Mouse (Mus musculus) forebrain, embryonic 16.5 days (tissue): ENCODE results near the gene Med22. TPM values are rescaled to one million over a fixed set of nuclear protein-coding genes. Genes with fewer than 3 reads are reported as not detected.

Source experiments
- ATAC-seq: fragments of 200-750 bp; cut with Nextera tagmentation; 2 replicates; pipeline ENCODE4 v1.8.0; 2017; ENCODE audit warnings: mild to moderate bottlenecking, moderate library complexity
- H3K27ac ChIP-seq: fragments of 300-500 bp; sonication (generic); 2 replicates; pipeline ENCODE4 v1.5.1; 2014; ENCODE audit warnings: low read length, control low read depth
- H3K27me3 ChIP-seq: fragments of 300-500 bp; sonication (generic); replicated peaks from 2 replicates; pipeline ENCODE4 v1.6.1; 2014; ENCODE audit warnings: low read length; ENCODE audit not compliant: control insufficient read depth, insufficient read depth
- H3K36me3 ChIP-seq: fragments of 300-500 bp; sonication (generic); 2 replicates; pipeline ENCODE4 v1.6.1; 2014; ENCODE audit not compliant: control insufficient read depth, insufficient read depth
- H3K4me1 ChIP-seq: fragments of 300-500 bp; sonication (generic); replicated peaks from 2 replicates; pipeline ENCODE4 v1.6.1; 2014; ENCODE audit warnings: low read length; ENCODE audit not compliant: control insufficient read depth, insufficient read depth
- H3K4me2 ChIP-seq: fragments of 300-500 bp; sonication (generic); 2 replicates; pipeline ENCODE4 v1.6.1; 2014; ENCODE audit warnings: mild to moderate bottlenecking, low read length, control low read depth
- H3K4me3 ChIP-seq: fragments of 300-500 bp; sonication (generic); replicated peaks from 2 replicates; pipeline ENCODE4 v1.5.1; 2014; ENCODE audit warnings: mild to moderate bottlenecking, low read length, control low read depth
- H3K9ac ChIP-seq: fragments of 300-500 bp; sonication (generic); replicated peaks from 2 replicates; pipeline ENCODE4 v1.6.1; 2014; ENCODE audit warnings: low read depth, low read length, control low read depth
- H3K9me3 ChIP-seq: fragments of 300-500 bp; sonication (generic); 2 replicates; pipeline ENCODE4 v1.6.1; 2016; ENCODE audit warnings: low read length; ENCODE audit not compliant: control insufficient read depth
- WGBS: fragments of 180-500 bp; shearing (Covaris S2); extraction: QIAGEN DNeasy Blood & Tissue Kit; methylation state at CpG from one replicate; pipeline ENCODE4 v1.1.7; 2014; 5-methylcytosine and 5-hydroxymethylcytosine counted together
- polyA plus RNA-seq: library from polyadenylated mRNA; unstranded; fragments of >200 nt; fragmentation: Nextera tagmentation; extraction: Ambion mirVana; gene quantifications from 2 replicates; pipeline ENCODE4 v1.2.1, GENCODE M21; 2015

Gene Med22
- polyA plus RNA-seq = 177 and 180 TPM in 2 replicates

DNA sequence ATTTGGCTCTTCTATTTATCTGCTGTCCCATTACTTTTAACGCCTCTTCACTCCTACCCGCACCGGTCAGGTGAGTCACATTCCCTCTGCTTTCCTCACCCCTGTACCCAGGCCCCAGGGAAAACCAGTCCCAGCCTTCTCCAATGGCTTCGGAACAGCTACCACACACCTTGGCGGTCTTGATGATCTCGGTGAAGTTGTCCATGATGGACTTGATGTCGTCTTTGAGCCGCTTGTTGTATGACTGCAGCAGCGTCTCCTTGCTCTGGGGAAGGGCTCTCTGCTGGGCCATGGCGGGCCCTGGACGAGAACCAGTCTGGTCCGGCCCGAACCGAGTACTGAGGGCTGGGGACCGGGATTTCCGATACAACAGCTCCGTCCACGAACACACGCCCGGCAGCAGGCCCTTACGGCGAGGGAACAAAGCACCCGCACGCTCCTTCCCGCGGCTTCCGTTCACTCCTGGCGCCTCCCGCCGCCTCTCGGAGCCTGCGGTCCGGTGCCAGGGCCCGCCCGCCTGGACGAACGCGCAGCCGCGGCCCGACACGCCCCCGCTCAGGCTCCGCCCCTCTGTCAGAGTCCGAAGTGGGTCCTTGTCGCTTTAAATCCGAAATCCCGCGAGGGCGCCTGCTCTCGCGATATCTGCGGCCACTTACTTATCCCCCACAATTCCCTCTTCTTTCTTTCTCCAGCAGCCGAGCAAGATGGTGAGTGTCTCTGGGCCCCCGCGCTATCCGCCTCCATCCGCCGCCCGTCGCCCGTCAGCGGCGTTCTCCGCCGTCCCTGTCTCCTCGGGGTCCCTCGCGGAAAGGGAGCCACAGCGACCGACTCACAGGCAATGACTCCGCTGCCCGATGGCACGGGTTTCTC is at the start of gene Med22, which contains the start of gene Rpl7a:
Med22 (minus strand) TSS at position 554 of the 870 bp plus-strand sequence.
Rpl7a (plus strand) TSS at position 641 of the 870 bp plus-strand sequence.
- no peaks in the 10 kb centered on the region for H3K9me3 ChIP-seq
- no peaks in the 10 kb centered on the region for H3K27me3 ChIP-seq
- H3K4me1 ChIP-seq = peaks cover 34% of the 10 kb centered on the region
- H3K27ac ChIP-seq = peak within 1 kb of the TSS; percentile 88
- H3K4me3 ChIP-seq = peak within 1 kb of the TSS; percentile 84
- H3K9ac ChIP-seq = peak within 1 kb of the TSS; percentile 94
- peak; percentile 90 for ATAC-seq
- peaks cover 45% of the 10 kb centered on the region for H3K36me3 ChIP-seq
- under 1% methylated on average over 74 of the region's 74 CpGs for WGBS
- peak within 1 kb of the TSS; percentile 98 for H3K4me2 ChIP-seq

DNA sequence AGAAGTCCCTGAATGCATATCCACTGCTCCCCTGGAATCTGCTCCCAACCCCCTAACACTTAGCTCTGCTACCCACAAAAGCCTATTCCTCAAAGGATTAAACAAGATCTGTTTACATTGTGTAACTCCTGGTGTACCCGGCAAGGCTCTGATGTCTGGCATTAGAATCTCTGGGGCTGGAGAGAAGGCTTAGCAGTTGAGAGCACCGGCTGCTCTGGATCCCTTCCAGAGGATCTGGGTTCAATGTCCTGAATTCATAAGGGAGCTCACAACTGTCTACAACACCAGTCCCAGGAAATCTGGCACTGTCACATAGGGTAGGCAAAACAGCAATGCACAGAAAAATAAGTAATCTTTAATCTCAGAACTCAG is 47.0 kb upstream of the Med22 start:
- 84% methylated on average over 2 of the region's 2 CpGs for WGBS
- Histone ChIP-seq H3K9ac (no peak overlapping the region), H3K4me3 (no peak overlapping the region), H3K4me1 (peaks cover 11% of the 10 kb centered on the region), H3K27ac (no peak overlapping the region), H3K27me3 (no peaks in the 10 kb centered on the region), H3K9me3 (no peaks in the 10 kb centered on the region), H3K4me2 (no peak overlapping the region), H3K36me3 (peaks cover 34% of the 10 kb centered on the region)
- no peak for ATAC-seq

DNA sequence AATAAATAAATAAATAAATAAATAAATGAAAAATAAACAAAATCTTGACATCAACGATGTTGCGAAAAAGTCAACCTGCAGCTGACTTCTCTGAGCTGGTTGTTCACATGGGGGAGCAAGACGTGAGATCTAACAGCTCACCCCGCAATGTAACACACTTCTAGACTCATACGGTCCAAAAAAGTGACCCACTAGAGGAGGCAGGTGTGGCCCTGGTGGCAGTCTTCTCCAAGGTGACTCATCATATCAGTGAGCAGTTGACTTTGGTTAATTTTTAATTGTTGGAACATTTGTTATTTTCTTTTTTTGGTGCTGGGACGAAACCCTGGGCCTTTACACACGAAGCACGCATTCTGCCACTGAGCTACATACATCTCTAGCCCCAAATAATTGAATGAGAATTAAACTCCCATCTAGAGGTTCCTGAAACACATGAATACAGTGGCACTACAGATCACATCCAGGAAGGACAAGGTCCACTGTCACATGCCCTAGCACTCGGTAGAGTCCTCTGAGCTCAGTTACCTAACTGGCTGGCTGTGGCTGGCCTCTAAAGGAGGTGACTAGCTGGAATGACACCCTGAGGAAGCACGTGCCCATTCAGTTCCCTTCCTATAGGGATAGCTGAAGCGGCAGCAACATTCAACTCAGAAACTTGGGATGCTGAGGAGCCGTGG is 46.5 kb upstream of the Med22 start:
- Histone ChIP-seq H3K27me3 (no peaks in the 10 kb centered on the region), H3K27ac (no peak overlapping the region), H3K4me2 (no peak overlapping the region), H3K4me1 (peaks cover 7% of the 10 kb centered on the region), H3K36me3 (peaks cover 34% of the 10 kb centered on the region), H3K9me3 (no peaks in the 10 kb centered on the region), H3K4me3 (no peak overlapping the region), H3K9ac (no peak overlapping the region)
- 95% methylated on average over 12 of the region's 12 CpGs for WGBS
- ATAC-seq = no peak

DNA sequence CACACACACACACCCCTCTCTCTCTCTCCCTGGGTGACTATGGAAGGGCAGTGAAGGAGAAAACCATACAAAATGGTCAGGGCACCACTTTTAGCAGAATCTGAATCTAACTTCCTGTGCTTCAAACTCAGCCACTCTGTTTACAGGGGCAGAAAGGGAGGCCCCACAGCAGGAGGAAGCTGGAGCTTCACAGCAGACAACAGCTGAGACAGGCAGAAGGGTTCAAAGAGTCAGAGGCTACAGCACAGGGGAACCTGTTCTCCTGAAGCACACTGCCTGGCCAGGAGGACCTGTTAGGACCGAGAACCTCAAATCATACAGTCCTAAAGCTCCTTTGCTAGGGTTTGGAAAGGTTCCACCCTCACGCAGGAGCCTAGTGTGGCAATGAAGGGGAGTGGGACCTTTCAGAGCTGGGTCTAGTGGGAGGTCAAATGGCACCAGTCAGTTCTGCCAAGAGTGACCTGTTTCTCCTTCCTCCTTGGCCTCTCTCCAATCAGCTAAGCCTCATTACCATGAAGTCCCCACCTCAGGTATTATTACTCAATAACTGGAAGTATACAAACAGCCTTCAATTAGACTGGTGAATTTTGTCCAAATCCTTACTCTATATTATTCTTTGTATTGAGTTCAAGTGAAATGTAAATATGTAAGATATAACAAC is 44.4 kb upstream of the Med22 start:
- no peaks in the 10 kb centered on the region for H3K9me3 ChIP-seq
- WGBS = 89% methylated on average over 2 of the region's 2 CpGs
- no peaks in the 10 kb centered on the region for H3K27me3 ChIP-seq
- H3K9ac ChIP-seq = no peak overlapping the region
- H3K4me3 ChIP-seq = no peak overlapping the region
- H3K4me2 ChIP-seq = no peak overlapping the region
- H3K36me3 ChIP-seq = peaks cover 37% of the 10 kb centered on the region
- no peaks in the 10 kb centered on the region for H3K4me1 ChIP-seq
- H3K27ac ChIP-seq = no peak overlapping the region
- ATAC-seq = no peak

DNA sequence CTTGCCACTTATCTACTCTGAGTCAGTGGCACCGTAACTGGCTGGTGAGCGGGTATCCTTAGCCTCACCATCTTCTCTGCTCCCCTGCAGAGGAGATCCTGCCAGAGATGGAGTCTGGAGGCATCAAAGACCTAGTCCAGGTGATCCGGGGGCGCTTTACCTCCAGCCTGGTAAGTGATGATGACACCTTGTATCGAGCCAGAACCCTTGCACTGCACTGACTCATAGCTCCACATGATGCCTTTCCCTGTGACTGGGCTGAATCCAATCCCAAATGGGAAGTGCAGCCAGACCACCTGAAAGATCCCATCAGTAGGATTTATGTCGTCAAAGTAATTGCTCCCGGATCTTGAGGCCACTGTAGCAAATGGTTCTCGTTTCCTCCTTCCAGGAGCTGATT is 42.4 kb upstream of the Med22 start:
- Histone ChIP-seq H3K9ac (no peak overlapping the region), H3K9me3 (no peaks in the 10 kb centered on the region), H3K36me3 (peaks cover 29% of the 10 kb centered on the region), H3K27me3 (no peaks in the 10 kb centered on the region), H3K4me3 (no peak overlapping the region), H3K4me1 (0 out of 2 replicates have a peak, but pooled peaks cover under 1% of the 10 kb centered on the region), H3K4me2 (no peak overlapping the region), H3K27ac (no peak overlapping the region)
- 91% methylated on average over 8 of the region's 8 CpGs for WGBS
- ATAC-seq = no peak

DNA sequence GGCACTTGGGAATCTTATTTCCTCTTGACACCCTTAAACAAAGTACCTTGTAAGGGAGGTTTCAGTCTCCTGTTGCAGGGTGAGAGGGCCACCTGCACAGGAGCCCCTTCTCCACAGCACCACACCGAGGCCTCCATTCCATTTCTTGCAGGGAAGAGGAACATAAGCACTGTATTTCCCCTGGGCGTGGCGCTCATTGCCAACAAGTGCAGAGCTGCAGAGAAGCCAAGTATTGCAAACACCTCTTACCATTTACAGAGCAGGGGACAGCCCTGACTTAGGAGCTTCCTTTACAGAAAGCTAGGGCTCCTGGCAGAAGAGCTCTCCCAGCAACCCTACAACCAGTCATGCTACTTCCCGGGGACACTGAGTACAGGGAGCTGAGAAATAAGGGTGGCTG is 41.7 kb upstream of the Med22 start:
- Histone ChIP-seq H3K27me3 (no peaks in the 10 kb centered on the region), H3K9ac (no peak overlapping the region), H3K4me3 (no peak overlapping the region), H3K4me2 (no peak overlapping the region), H3K9me3 (no peaks in the 10 kb centered on the region), H3K4me1 (0 out of 2 replicates have a peak, but pooled peaks cover 3% of the 10 kb centered on the region), H3K27ac (no peak overlapping the region), H3K36me3 (peaks cover 24% of the 10 kb centered on the region)
- ATAC-seq = no peak
- WGBS = 95% methylated on average over 4 of the region's 4 CpGs

DNA sequence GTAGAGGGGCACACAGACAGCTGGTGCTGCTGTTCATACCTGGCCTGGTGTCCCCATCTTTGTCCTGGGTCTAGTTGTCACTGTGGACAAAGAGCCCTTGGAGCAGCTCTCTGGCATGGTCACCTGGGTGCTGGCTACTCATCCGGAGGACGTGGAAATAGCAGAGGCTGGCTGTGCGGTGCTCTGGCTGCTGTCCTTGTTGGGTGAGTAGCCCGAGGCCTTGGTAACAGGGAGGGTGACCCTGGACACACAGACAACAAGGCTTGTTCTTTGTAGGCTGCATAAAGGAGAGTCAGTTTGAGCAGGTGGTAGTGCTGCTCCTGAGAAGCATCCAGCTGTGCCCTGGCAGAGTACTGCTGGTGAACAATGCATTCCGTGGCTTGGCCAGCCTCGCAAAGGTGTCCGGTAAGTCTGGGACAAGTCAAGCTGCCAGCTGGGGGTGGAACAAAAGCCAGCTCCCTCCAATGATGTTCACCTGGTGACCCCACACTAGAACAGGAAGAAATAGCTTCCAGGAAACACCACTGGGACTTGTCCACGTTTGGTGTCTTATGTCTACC is 40.9 kb upstream of the Med22 start:
- H3K4me3 ChIP-seq = no peak overlapping the region
- H3K9ac ChIP-seq = no peak overlapping the region
- 92% methylated on average over 8 of the region's 8 CpGs for WGBS
- H3K27me3 ChIP-seq = no peaks in the 10 kb centered on the region
- no peak overlapping the region for H3K27ac ChIP-seq
- H3K36me3 ChIP-seq = peaks cover 19% of the 10 kb centered on the region
- 0 out of 2 replicates have a peak, but pooled peaks cover 3% of the 10 kb centered on the region for H3K4me1 ChIP-seq
- no peak overlapping the region for H3K4me2 ChIP-seq
- no peaks in the 10 kb centered on the region for H3K9me3 ChIP-seq
- ATAC-seq = no peak

DNA sequence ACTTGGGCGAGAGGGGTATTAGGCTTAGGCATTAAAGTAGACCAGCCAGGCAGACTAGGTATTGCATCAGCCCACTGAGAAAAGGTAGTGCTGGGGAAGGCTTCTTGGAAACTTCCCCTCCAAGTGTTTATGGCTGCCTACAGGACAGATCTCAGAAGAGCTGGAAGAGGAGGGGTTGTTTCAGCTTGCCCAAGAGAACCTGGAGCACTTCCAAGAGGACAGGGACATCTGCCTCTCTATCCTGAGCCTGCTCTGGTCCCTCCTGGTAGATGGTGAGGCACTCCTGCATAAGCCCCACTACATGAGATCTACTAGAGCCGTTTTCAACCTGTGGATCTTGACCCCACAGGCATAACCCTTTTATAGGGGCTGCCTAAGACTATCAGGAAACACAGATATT is 39.9 kb upstream of the Med22 start:
- ATAC-seq = no peak
- WGBS = 93% methylated on average over 2 of the region's 2 CpGs
- Histone ChIP-seq H3K27ac (no peak overlapping the region), H3K9me3 (no peaks in the 10 kb centered on the region), H3K4me3 (no peak overlapping the region), H3K27me3 (no peaks in the 10 kb centered on the region), H3K36me3 (peaks cover 10% of the 10 kb centered on the region), H3K4me2 (no peak overlapping the region), H3K9ac (no peak overlapping the region), H3K4me1 (0 out of 2 replicates have a peak, but pooled peaks cover 3% of the 10 kb centered on the region)

DNA sequence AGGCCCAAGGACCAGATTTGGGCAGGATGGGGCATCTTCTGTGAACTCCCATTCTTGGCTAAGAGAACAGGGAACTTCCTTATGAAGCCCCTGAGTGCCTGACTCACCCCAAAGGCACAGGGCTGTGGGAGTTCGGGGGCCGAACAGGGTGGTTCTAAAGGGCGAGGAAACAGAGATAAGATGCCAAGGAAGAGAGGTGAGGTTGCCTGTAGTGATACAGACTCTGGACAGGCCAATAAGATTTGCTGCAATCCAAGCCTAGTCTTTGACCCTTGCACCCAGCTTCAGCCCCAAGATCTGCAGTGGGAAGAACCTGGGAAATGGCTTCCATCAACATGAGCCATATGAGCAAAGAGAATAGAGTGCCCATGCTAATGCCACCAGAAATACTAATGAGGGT is 32.8 kb upstream of the Med22 start:
- 0 out of 2 replicates have a peak, but pooled peaks cover 3% of the 10 kb centered on the region for H3K4me1 ChIP-seq
- no peak for ATAC-seq
- WGBS = 85% methylated on average over 3 of the region's 3 CpGs
- no peaks in the 10 kb centered on the region for H3K9me3 ChIP-seq
- H3K4me3 ChIP-seq = no peak overlapping the region
- H3K27ac ChIP-seq = no peak overlapping the region
- no peak overlapping the region for H3K9ac ChIP-seq
- no peak overlapping the region for H3K4me2 ChIP-seq
- H3K27me3 ChIP-seq = no peaks in the 10 kb centered on the region
- H3K36me3 ChIP-seq = no peaks in the 10 kb centered on the region
